In genomic region chr10:79840644-79841551, GRCm38 (mm10) we compare ENCODE assay signal across 8 mouse cellular contexts. TPM values are rescaled to one million over a fixed set of nuclear protein-coding genes. Genes with fewer than 3 reads are reported as not detected.
DNase-seq lines count a peak whose midpoint lies in the region; ATAC-seq and TF ChIP-seq lines count a peak whose summit lies in the region.

No protein-coding gene starts in this region.

- peak; percentile 48 for TF ChIP-seq EP300 in stomach, postnatal 0 days (optimal IDR thresholded peaks at IDR 0.05)

- H3K4me2 ChIP-seq in intestine, embryonic 16.5 days (ENCODE audit: low read depth, low read length) = peak overlapping the region; percentile 86
- H3K4me2 ChIP-seq in limb, embryonic 11.5 days (ENCODE audit: low read depth, severe bottlenecking) = peak overlapping the region; percentile 64
- H3K4me2 ChIP-seq in midbrain, embryonic 11.5 days = peak overlapping the region; percentile 65
- H3K4me2 ChIP-seq in stomach, postnatal 0 days (replicated peaks; ENCODE audit: low read depth) = peak overlapping the region; percentile 76

- H3K9ac ChIP-seq in intestine, embryonic 16.5 days (ENCODE audit: low read depth, low read length) = peak overlapping the region; percentile 67
- H3K9ac ChIP-seq in limb, embryonic 11.5 days (ENCODE audit: low read length) = peak overlapping the region; percentile 62
- H3K9ac ChIP-seq in midbrain, embryonic 11.5 days (ENCODE audit: low read length) = peak overlapping the region; percentile 70
- H3K9ac ChIP-seq in stomach, postnatal 0 days (ENCODE audit: low read length) = peak overlapping the region; percentile 53; the same call in 1 of the 2 replicates

- H3K36me3 ChIP-seq in intestine, embryonic 16.5 days (ENCODE audit: control insufficient read depth, insufficient read depth, low read length) = no peaks in the 10 kb centered on the region
- no peaks in the 10 kb centered on the region for H3K36me3 ChIP-seq in limb, embryonic 11.5 days (ENCODE audit: control insufficient read depth, insufficient read depth, low read length)
- no peaks in the 10 kb centered on the region for H3K36me3 ChIP-seq in midbrain, embryonic 11.5 days (ENCODE audit: control insufficient read depth, insufficient read depth, low read length)
- H3K36me3 ChIP-seq in stomach, postnatal 0 days (ENCODE audit: control insufficient read depth, insufficient read depth, low read length) = no peaks in the 10 kb centered on the region

- peak overlapping the region; percentile 93 for H3K27ac ChIP-seq in intestine, embryonic 16.5 days (ENCODE audit: low read length)
- H3K27ac ChIP-seq in limb, embryonic 11.5 days (replicated peaks; ENCODE audit: low read depth, low read length) = peak overlapping the region; percentile 96
- H3K27ac ChIP-seq in midbrain, embryonic 11.5 days (ENCODE audit: low read depth, low read length) = peak overlapping the region; percentile 65
- peak overlapping the region; percentile 91 for H3K27ac ChIP-seq in stomach, postnatal 0 days (replicated peaks)

- DNase-seq in cerebellum, postnatal 4 days (ENCODE audit: low spot score in 2 of 2) = no peak
- DNase-seq in embryo, embryonic 11 days = peak; percentile 84
- DNase-seq in gonadal fat pad, adult 2 months (ENCODE audit: low read depth) = peak; percentile 55
- peak; percentile 81 for DNase-seq in limb, embryonic 11.5 days (ENCODE audit: low spot score)
- DNase-seq in midbrain, embryonic 11.5 days (ENCODE audit: low spot score, missing footprints) = peak; percentile 95
- DNase-seq in stomach, postnatal 0 days (ENCODE audit: low spot score) = peak; percentile 70

- peak; percentile 48 for TF ChIP-seq CTCF in stomach, postnatal 0 days (IDR thresholded peaks at IDR 0.05; ENCODE audit: low read depth)

- H3K4me1 ChIP-seq in intestine, embryonic 16.5 days (ENCODE audit: control insufficient read depth, insufficient read depth, low read length) = peaks cover 25% of the 10 kb centered on the region
- peaks cover 10% of the 10 kb centered on the region; the same call in 1 of the 2 replicates for H3K4me1 ChIP-seq in limb, embryonic 11.5 days (ENCODE audit: control insufficient read depth, insufficient read depth, low read length)
- peaks cover 8% of the 10 kb centered on the region; the same call in 1 of the 2 replicates for H3K4me1 ChIP-seq in midbrain, embryonic 11.5 days (ENCODE audit: control insufficient read depth, insufficient read depth, low read length)
- no peaks in the 10 kb centered on the region for H3K4me1 ChIP-seq in stomach, postnatal 0 days (replicated peaks; ENCODE audit: control insufficient read depth, insufficient read depth)

- WGBS in intestine, embryonic 16.5 days = 2% methylated on average over 24 of the region's 24 CpGs
- 0% methylated on average over 23 of the region's 24 CpGs for WGBS in limb, embryonic 11.5 days
- WGBS in midbrain, embryonic 11.5 days = 1% methylated on average over 24 of the region's 24 CpGs
- WGBS in stomach, postnatal 0 days = under 1% methylated on average over 24 of the region's 24 CpGs

- no peaks in the 10 kb centered on the region for H3K27me3 ChIP-seq in intestine, embryonic 16.5 days (replicated peaks; ENCODE audit: control insufficient read depth, insufficient read depth, low read length)
- no peaks in the 10 kb centered on the region for H3K27me3 ChIP-seq in limb, embryonic 11.5 days (ENCODE audit: control insufficient read depth, insufficient read depth, low read length)
- no peaks in the 10 kb centered on the region for H3K27me3 ChIP-seq in midbrain, embryonic 11.5 days (ENCODE audit: control insufficient read depth, insufficient read depth, low read length)
- H3K27me3 ChIP-seq in stomach, postnatal 0 days (ENCODE audit: control insufficient read depth, insufficient read depth, low read length) = no peaks in the 10 kb centered on the region

- peak; percentile 80 for ATAC-seq in cerebellum, adult (ENCODE audit: insufficient number of reproducible peaks, low FRiP score, low TSS enrichment)
- peak; percentile 91 for ATAC-seq in intestine, embryonic 16.5 days
- peak; percentile 88 for ATAC-seq in limb, embryonic 11.5 days (ENCODE audit: insufficient number of reproducible peaks, low FRiP score, low TSS enrichment, low read depth)
- peak; percentile 81 for ATAC-seq in midbrain, embryonic 11.5 days (ENCODE audit: low FRiP score)
- ATAC-seq in stomach, postnatal 0 days (ENCODE audit: low FRiP score, low TSS enrichment) = peak; percentile 89

- H3K4me3 ChIP-seq in intestine, embryonic 16.5 days (ENCODE audit: low read length) = peak overlapping the region; percentile 52
- H3K4me3 ChIP-seq in limb, embryonic 11.5 days (ENCODE audit: low read depth, low read length) = peak overlapping the region; percentile 30
- H3K4me3 ChIP-seq in midbrain, embryonic 11.5 days (ENCODE audit: low read depth, low read length) = peak overlapping the region; percentile 28
- peak overlapping the region; percentile 39 for H3K4me3 ChIP-seq in stomach, postnatal 0 days (ENCODE audit: low read depth, low read length)

- H3K9me3 ChIP-seq in intestine, embryonic 16.5 days (ENCODE audit: control insufficient read depth, low read length) = peaks cover 3% of the 10 kb centered on the region; the same call in 1 of the 2 replicates
- no peaks in the 10 kb centered on the region for H3K9me3 ChIP-seq in limb, embryonic 11.5 days (ENCODE audit: control insufficient read depth, low read length)
- H3K9me3 ChIP-seq in midbrain, embryonic 11.5 days (ENCODE audit: control insufficient read depth, low read length) = no peaks in the 10 kb centered on the region
- no peaks in the 10 kb centered on the region for H3K9me3 ChIP-seq in stomach, postnatal 0 days (ENCODE audit: control insufficient read depth, low read length)

RNA-seq across cellular contexts. Expression of gene Ptbp1, which starts 13.3 kb away (rescaled TPM):
- 207 and 326 TPM in 2 replicates for polyA plus RNA-seq in gonadal fat pad, adult 2 months (2012; rRNA removed)
- polyA plus RNA-seq in intestine, embryonic 16.5 days (2015; fragmentation: Nextera tagmentation; extraction: Ambion mirVana) = 295 and 302 TPM in 2 replicates
- polyA plus RNA-seq in limb, embryonic 11.5 days (2014; fragmentation: Nextera tagmentation; extraction: Ambion mirVana) = 328 and 351 TPM in 2 replicates
- polyA plus RNA-seq in midbrain, embryonic 11.5 days (2014; fragmentation: Nextera tagmentation; extraction: Ambion mirVana) = 147 and 176 TPM in 2 replicates
- polyA plus RNA-seq in stomach, postnatal 0 days (2015; fragmentation: Nextera tagmentation; extraction: Ambion mirVana) = 99.3 and 103 TPM in 2 replicates

RNA-seq across cellular contexts. Expression of gene Misp, which starts 20.1 kb away (rescaled TPM):
- 0.59 and 0.86 TPM in 2 replicates for polyA plus RNA-seq in gonadal fat pad, adult 2 months (2012; rRNA removed)
- 204 and 210 TPM in 2 replicates for polyA plus RNA-seq in intestine, embryonic 16.5 days (2015; fragmentation: Nextera tagmentation; extraction: Ambion mirVana)
- 0.21 and 0.29 TPM in 2 replicates for polyA plus RNA-seq in limb, embryonic 11.5 days (2014; fragmentation: Nextera tagmentation; extraction: Ambion mirVana)
- 0.41 TPM in 1 of 2 replicates, not detected in the other for polyA plus RNA-seq in midbrain, embryonic 11.5 days (2014; fragmentation: Nextera tagmentation; extraction: Ambion mirVana)
- polyA plus RNA-seq in stomach, postnatal 0 days (2015; fragmentation: Nextera tagmentation; extraction: Ambion mirVana) = 57.6 and 58.0 TPM in 2 replicates

RNA-seq across cellular contexts. Expression of gene Prtn3, which starts 33.4 kb away (rescaled TPM):
- polyA plus RNA-seq in gonadal fat pad, adult 2 months (2012; rRNA removed) = 6.6 and 7.0 TPM in 2 replicates
- 2.7 and 2.8 TPM in 2 replicates for polyA plus RNA-seq in intestine, embryonic 16.5 days (2015; fragmentation: Nextera tagmentation; extraction: Ambion mirVana)
- polyA plus RNA-seq in limb, embryonic 11.5 days (2014; fragmentation: Nextera tagmentation; extraction: Ambion mirVana) = 16.0 and 19.6 TPM in 2 replicates
- 11.9 and 12.1 TPM in 2 replicates for polyA plus RNA-seq in midbrain, embryonic 11.5 days (2014; fragmentation: Nextera tagmentation; extraction: Ambion mirVana)
- 0.86 and 0.87 TPM in 2 replicates for polyA plus RNA-seq in stomach, postnatal 0 days (2015; fragmentation: Nextera tagmentation; extraction: Ambion mirVana)

RNA-seq across cellular contexts. Expression of gene Plppr3, which starts 33.5 kb away (rescaled TPM):
- polyA plus RNA-seq in gonadal fat pad, adult 2 months (2012; rRNA removed) = 10.3 and 11.5 TPM in 2 replicates
- 25.5 and 28.2 TPM in 2 replicates for polyA plus RNA-seq in intestine, embryonic 16.5 days (2015; fragmentation: Nextera tagmentation; extraction: Ambion mirVana)
- polyA plus RNA-seq in limb, embryonic 11.5 days (2014; fragmentation: Nextera tagmentation; extraction: Ambion mirVana) = 95.1 and 95.7 TPM in 2 replicates
- polyA plus RNA-seq in midbrain, embryonic 11.5 days (2014; fragmentation: Nextera tagmentation; extraction: Ambion mirVana) = 112 and 117 TPM in 2 replicates
- polyA plus RNA-seq in stomach, postnatal 0 days (2015; fragmentation: Nextera tagmentation; extraction: Ambion mirVana) = 5.5 and 7.0 TPM in 2 replicates

RNA-seq across cellular contexts. Expression of gene Elane, which starts 45.1 kb away (rescaled TPM):
- 0.56 and 0.74 TPM in 2 replicates for polyA plus RNA-seq in gonadal fat pad, adult 2 months (2012; rRNA removed)
- polyA plus RNA-seq in intestine, embryonic 16.5 days (2015; fragmentation: Nextera tagmentation; extraction: Ambion mirVana) = 0.42 and 2.4 TPM in 2 replicates
- polyA plus RNA-seq in limb, embryonic 11.5 days (2014; fragmentation: Nextera tagmentation; extraction: Ambion mirVana) = 0.20 TPM in 1 of 2 replicates, not detected in the other
- polyA plus RNA-seq in midbrain, embryonic 11.5 days (2014; fragmentation: Nextera tagmentation; extraction: Ambion mirVana) = 0.18 TPM in 1 of 2 replicates, not detected in the other
- polyA plus RNA-seq in stomach, postnatal 0 days (2015; fragmentation: Nextera tagmentation; extraction: Ambion mirVana) = 0.30 and 0.55 TPM in 2 replicates

Comparison
In these comparisons a context has a peak if more than half of its experiments do, and no peak if none do; other contexts are left out.
1. DNase-seq: peak in embryo, embryonic 11 days (single experiment), gonadal fat pad, adult 2 months (single experiment), limb, embryonic 11.5 days (single experiment), midbrain, embryonic 11.5 days (single experiment) and stomach, postnatal 0 days (single experiment); none in cerebellum, postnatal 4 days (0 of 2).
2. RNA of gene Misp, which starts 20.1 kb away (polyA plus RNA-seq): 204 to 210 TPM in intestine, embryonic 16.5 days and 57.6 to 58.0 TPM in stomach, postnatal 0 days; 0.59 to 0.86 TPM in gonadal fat pad, adult 2 months, 0.41 TPM in midbrain, embryonic 11.5 days and 0.21 to 0.29 TPM in limb, embryonic 11.5 days; every median in the first group is over 10 times any median in the second.
3. Peak in every context shown above with its lines, with median percentiles within 50 percentile points of each other: ATAC-seq, H3K27ac ChIP-seq, H3K4me2 ChIP-seq, H3K4me3 ChIP-seq and H3K9ac ChIP-seq.